Mouse (Mus musculus): ENCODE data around the gene Slc30a3.
A peak's percentile ranks its signal among the peaks of the same experiment; 100 is the strongest.

The Slc30a3 gene

GRCm38 (mm10) chr5:31108000-31108490 lies at the start of gene Slc30a3:
Slc30a3 (minus strand) TSS chr5:31108237.
- DNase-seq (ENCODE audit: low spot score in 2 of 2) = no peak

- peak; percentile 74 to 80 for DNase-seq (ENCODE audit: low spot score in 2 of 2)
Measured at GRCm38 (mm10) chr5:31154152-31154553, 46.1 kb upstream of the Slc30a3 start, which contains the start of gene Mpv17. Mpv17 (minus strand) TSS chr5:31154251.

GRCm38 (mm10) chr5:31153516-31154151 lies 45.6 kb upstream of the Slc30a3 start:
- DNase-seq (ENCODE audit: low spot score in 2 of 2) = no peak

- DNase-seq (ENCODE audit: low spot score in 2 of 2) = peak; percentile 18 to 45
Measured at GRCm38 (mm10) chr5:31151746-31152145, 43.7 kb upstream of the Slc30a3 start.

- no peak for DNase-seq (ENCODE audit: low spot score in 2 of 2)
Measured at GRCm38 (mm10) chr5:31149781-31150180, 41.7 kb upstream of the Slc30a3 start.

- no peak for DNase-seq (ENCODE audit: low spot score in 2 of 2)
Measured at GRCm38 (mm10) chr5:31138968-31139425, 31.0 kb upstream of the Slc30a3 start.

- no peak for DNase-seq (ENCODE audit: low spot score in 2 of 2)
Measured at GRCm38 (mm10) chr5:31138241-31138967, 30.4 kb upstream of the Slc30a3 start, which contains the start of gene Ucn. Ucn (minus strand) TSS chr5:31138829.

GRCm38 (mm10) chr5:31137658-31138057 lies 29.6 kb upstream of the Slc30a3 start:
- no peak for DNase-seq (ENCODE audit: low spot score in 2 of 2)

- DNase-seq (ENCODE audit: low spot score in 2 of 2) = no peak
Measured at GRCm38 (mm10) chr5:31136730-31137424, 28.8 kb upstream of the Slc30a3 start.

GRCm38 (mm10) chr5:31126050-31126449 lies 18.0 kb upstream of the Slc30a3 start:
- DNase-seq (ENCODE audit: low spot score in 2 of 2) = no peak

DNA sequence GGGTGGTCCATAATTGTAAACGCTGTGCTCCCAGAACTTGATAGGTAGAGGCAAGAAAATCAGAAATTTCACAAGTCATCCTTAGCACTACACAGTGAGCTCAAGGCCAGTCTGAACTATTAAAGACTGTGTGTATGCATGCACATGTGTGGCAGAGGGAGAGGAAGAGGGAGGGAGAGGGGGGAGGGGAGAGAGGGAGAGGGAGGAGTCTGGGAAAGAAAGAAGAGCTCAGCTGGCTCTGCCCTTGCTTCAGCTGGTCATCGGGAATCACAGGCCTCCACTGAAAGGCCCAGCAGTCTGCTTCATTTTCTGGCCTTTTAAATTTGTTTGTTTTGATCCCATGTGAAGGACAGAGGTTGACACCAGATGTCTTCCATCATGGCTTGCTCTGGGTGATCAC lies 15.4 kb upstream of the Slc30a3 start:
- DNase-seq (ENCODE audit: low spot score in 2 of 2) = no peak

GRCm38 (mm10) chr5:31121111-31121510 lies 13.1 kb upstream of the Slc30a3 start:
- no peak for DNase-seq (ENCODE audit: low spot score in 2 of 2)

DNA sequence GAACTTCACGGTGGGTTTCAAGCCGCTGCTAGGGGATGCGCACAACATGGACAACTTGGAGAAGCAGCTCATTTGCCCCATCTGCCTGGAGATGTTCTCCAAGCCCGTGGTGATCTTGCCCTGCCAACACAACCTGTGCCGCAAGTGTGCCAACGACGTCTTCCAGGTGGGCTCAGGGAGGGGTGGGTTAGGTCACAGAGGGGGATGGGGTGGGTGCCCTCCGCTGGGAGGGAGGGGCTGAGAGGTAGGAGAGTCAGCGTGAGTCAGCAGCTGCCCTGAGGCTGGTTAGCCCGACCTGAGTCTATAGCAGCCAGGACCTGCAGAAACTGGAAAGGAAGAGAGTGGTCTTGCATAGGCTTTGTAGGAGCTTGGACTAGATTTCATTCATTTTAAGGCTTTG lies 8.9 kb upstream of the Slc30a3 start:
- no peak for DNase-seq (ENCODE audit: low spot score in 2 of 2)

DNA sequence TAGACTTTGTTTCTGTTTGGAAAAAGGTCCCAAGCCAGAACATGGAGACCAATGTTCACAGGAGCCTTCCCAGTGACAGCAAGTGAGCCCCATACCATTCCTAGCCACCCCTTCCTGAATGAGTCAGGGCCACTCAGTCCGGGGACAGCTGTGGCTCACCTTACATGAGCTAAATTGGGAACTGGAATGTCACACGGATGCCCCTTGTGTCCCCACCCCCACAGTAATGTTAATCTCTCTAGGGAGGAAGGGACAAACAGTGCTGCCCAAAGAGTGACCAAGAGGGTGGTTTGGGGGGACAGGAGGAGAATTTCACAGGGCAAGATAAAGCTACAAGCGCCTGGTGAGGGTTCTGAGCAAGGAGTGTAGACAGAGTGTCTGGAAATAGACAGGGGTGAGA lies 8.3 kb upstream of the Slc30a3 start, which contains the start of gene Trim54:
Gene Trim54 (plus strand): TSS at position 359 of the 400 bp plus-strand sequence.
- no peak for DNase-seq (ENCODE audit: low spot score in 2 of 2)

GRCm38 (mm10) chr5:31110781-31111180 lies 2.7 kb upstream of the Slc30a3 start:
- no peak for DNase-seq (ENCODE audit: low spot score in 2 of 2)

DNA sequence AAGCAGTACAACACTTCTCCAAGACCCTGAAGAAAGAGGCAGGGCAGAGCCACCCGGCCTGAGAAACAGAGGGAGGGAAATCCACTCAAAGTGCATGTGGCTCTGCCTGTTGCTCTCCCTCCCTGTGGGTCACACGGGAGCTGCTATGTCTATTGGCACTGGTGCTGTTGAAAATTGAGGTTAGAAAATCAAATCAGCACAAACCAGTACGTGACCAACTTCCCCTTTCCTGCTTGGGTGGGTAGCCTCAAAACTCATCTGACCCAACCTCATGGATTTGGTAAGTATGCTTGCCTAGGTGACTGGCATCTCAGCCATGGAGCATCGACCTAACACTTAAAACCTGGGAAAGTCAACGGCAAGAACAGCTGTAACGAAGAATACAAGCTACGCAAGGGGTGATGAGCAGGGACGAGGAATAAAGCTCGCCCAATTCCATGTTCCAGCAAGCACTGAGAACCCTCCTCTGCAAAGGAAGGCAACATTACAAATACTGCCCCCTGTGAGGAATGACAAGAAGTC lies 2.2 kb downstream of the Slc30a3 start, which contains the start of gene Dnajc5g:
Gene Dnajc5g (plus strand): TSS at position 472 of the 522 bp plus-strand sequence.
- no peak for DNase-seq (ENCODE audit: low spot score in 2 of 2)

- DNase-seq (ENCODE audit: low spot score in 2 of 2) = no peak
Measured at GRCm38 (mm10) chr5:31095711-31096480, 12.1 kb downstream of the Slc30a3 start.

- peak in 1 of 2 experiments; percentile 26 for DNase-seq (ENCODE audit: low spot score in 2 of 2)
Measured at GRCm38 (mm10) chr5:31094799-31095691, 13.0 kb downstream of the Slc30a3 start.

DNA sequence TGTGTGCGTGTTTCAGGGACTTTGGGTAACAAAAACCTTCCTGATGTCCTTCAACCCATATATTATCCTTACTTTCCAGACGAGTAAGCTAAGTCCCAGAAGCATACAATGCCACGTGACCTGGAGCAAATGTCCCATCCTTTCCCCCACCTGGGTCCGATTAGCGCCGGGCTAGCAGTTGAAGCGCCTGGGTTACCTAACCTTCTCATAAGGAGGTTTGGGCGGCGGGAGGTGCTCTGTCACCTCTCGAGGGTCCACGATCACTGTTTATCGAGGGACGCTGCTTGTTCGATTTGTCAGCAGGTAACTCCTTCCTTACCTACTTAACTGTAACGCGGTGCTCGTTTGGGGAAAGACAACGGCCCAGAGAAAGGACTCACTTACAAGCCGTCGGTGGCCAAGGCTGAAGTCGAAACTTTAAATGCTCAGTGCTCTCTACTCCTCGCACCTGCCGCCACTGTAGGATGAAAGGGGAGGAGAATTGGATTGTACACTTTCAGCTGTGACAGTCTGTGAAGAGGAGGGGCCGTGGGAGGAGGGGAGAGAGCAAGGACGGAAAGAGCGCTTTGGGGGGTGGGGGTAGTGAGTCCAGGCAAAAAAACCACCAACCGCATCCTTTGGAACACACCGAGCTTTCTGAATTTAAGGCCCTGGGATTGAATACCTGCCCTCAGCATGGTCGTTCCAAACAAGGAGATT lies 13.8 kb downstream of the Slc30a3 start:
- DNase-seq (ENCODE audit: low spot score in 2 of 2) = no peak

All from urinary bladder, adult 18-20 months (tissue).